ENCODE assay signal across 10 mouse cellular contexts in genomic region chr17:56030919-56031318, GRCm38 (mm10). TPM values are rescaled to one million over a fixed set of nuclear protein-coding genes. Genes with fewer than 3 reads are reported as not detected.
DNase-seq lines count a peak whose midpoint lies in the region; ATAC-seq and TF ChIP-seq lines count a peak whose summit lies in the region.
"Had no signal": no experiment of that assay in that cellular context is flagged by ENCODE, and none has a peak within 500 bp of the region (broad histone marks: within the 10 kb centered on the region; RNA-seq: fewer than 3 reads in every experiment).

No protein-coding gene starts in this region.

- H3K27ac ChIP-seq in cerebellum, adult 2 months (ENCODE audit: insufficient read depth, low read length), result peak overlapping the region; percentile 56
- H3K27ac ChIP-seq in testis, adult 2 months (ENCODE audit: control insufficient read depth, insufficient read depth, low read depth, low read length), result peak overlapping the region; percentile 58; the same call in 1 of the 2 replicates
- no peak overlapping the region for H3K27ac ChIP-seq in midbrain, embryonic 11.5 days (ENCODE audit: low read depth, low read length)
- H3K27ac ChIP-seq: neural tube, embryonic 13.5 days had no signal

- peaks cover 68% of the 10 kb centered on the region for H3K4me1 ChIP-seq in cerebellum, adult 2 months (ENCODE audit: control insufficient read depth, insufficient read depth, low read length)
- peaks cover 20% of the 10 kb centered on the region for H3K4me1 ChIP-seq in testis, adult 2 months (ENCODE audit: control insufficient read depth, insufficient read depth, low read length)
- H3K4me1 ChIP-seq in midbrain, embryonic 11.5 days (ENCODE audit: control insufficient read depth, insufficient read depth, low read length), result peaks cover 9% of the 10 kb centered on the region

- no peak overlapping the region for H3K9ac ChIP-seq in midbrain, embryonic 11.5 days (ENCODE audit: low read length)

- no peaks in the 10 kb centered on the region for H3K9me3 ChIP-seq in midbrain, embryonic 11.5 days (ENCODE audit: control insufficient read depth, low read length)
- H3K9me3 ChIP-seq: neural tube, embryonic 13.5 days had no signal

- WGBS in cerebellum, adult 2 months, result 9% methylated on average over 5 of the region's 5 CpGs
- WGBS in midbrain, embryonic 11.5 days, result 75% methylated on average over 5 of the region's 5 CpGs

- ATAC-seq in midbrain, embryonic 11.5 days (ENCODE audit: low FRiP score), result no peak

- peaks cover 3% of the 10 kb centered on the region for H3K36me3 ChIP-seq in testis, adult 2 months (ENCODE audit: control insufficient read depth, insufficient read depth, low read length)
- no peaks in the 10 kb centered on the region; the same call in 1 of the 2 replicates for H3K36me3 ChIP-seq in midbrain, embryonic 11.5 days (ENCODE audit: control insufficient read depth, insufficient read depth, low read length)

- TF ChIP-seq POLR2A in cerebellum, adult 2 months (IDR thresholded peaks at IDR 0.05; ENCODE audit: borderline replicate concordance, insufficient read depth, low read length), result no peak
- TF ChIP-seq POLR2A in testis, adult 2 months (IDR thresholded peaks at IDR 0.05; ENCODE audit: control insufficient read depth, low read depth, low read length), result no peak

- H3K27me3 ChIP-seq in cerebellum, adult 2 months (ENCODE audit: control insufficient read depth, insufficient read depth, low read length), result no peaks in the 10 kb centered on the region
- H3K27me3 ChIP-seq in testis, adult 2 months (ENCODE audit: control insufficient read depth, insufficient read depth, low read length), result no peaks in the 10 kb centered on the region
- H3K27me3 ChIP-seq in midbrain, embryonic 11.5 days (ENCODE audit: control insufficient read depth, insufficient read depth, low read length), result no peaks in the 10 kb centered on the region
- H3K27me3 ChIP-seq: neural tube, embryonic 13.5 days had no signal

- H3K4me2 ChIP-seq in midbrain, embryonic 11.5 days, result no peak overlapping the region
- H3K4me2 ChIP-seq: neural tube, embryonic 13.5 days had no signal

- H3K4me3 ChIP-seq in cerebellum, adult 2 months (replicated peaks; ENCODE audit: insufficient read depth, low read depth, low read length), result no peak overlapping the region
- no peak overlapping the region for H3K4me3 ChIP-seq in testis, adult 2 months (ENCODE audit: control insufficient read depth, low read depth, low read length)
- no peak overlapping the region for H3K4me3 ChIP-seq in midbrain, embryonic 11.5 days (ENCODE audit: low read depth, low read length)
- H3K4me3 ChIP-seq: erythroblast, embryonic 14.5 days; neural tube, embryonic 13.5 days had no signal

- TF ChIP-seq CTCF in cerebellum, adult 2 months (IDR thresholded peaks at IDR 0.05; ENCODE audit: borderline replicate concordance, insufficient read depth, low read depth, low read length), result no peak; the same call in 1 of the 2 replicates
- no peak for TF ChIP-seq CTCF in testis, adult 2 months (IDR thresholded peaks at IDR 0.05; ENCODE audit: control insufficient read depth, insufficient read depth, insufficient replicate concordance, low read depth, low read length)

- peak in 1 of 2 experiments; percentile 45 for DNase-seq in cerebellum, adult 2 months
- no peak for DNase-seq in cerebellum, postnatal 4 days (ENCODE audit: low spot score in 2 of 2)
- DNase-seq in testis, postnatal 14 days (ENCODE audit: low spot score), result no peak
- DNase-seq in kidney, postnatal 10 days, result peak; percentile 79
- peak; percentile 35 for DNase-seq in naive thymus-derived CD4-positive, alpha-beta T cell, adult 2 months (ENCODE audit: low read depth)
- no peak for DNase-seq in ovary, postnatal 14 days (ENCODE audit: low spot score)
- no peak for DNase-seq in midbrain, embryonic 11.5 days (ENCODE audit: low spot score, missing footprints)

RNA-seq across cellular contexts. Expression of gene Sh3gl1, which starts 5.5 kb away (rescaled TPM):
- polyA plus RNA-seq in cerebellum, adult 2 months (2012; rRNA removed), result 69.5 and 82.5 TPM in 2 replicates
- polyA plus RNA-seq in testis, adult 2 months (2012; rRNA removed), result 91.9 and 105 TPM in 2 replicates
- 106 and 118 TPM in 2 replicates for polyA plus RNA-seq in midbrain, embryonic 11.5 days (2014; fragmentation: Nextera tagmentation; extraction: Ambion mirVana)

RNA-seq across cellular contexts. Expression of gene Chaf1a, which starts 9.3 kb away (rescaled TPM):
- 2.9 and 3.3 TPM in 2 replicates for polyA plus RNA-seq in cerebellum, adult 2 months (2012; rRNA removed)
- polyA plus RNA-seq in testis, adult 2 months (2012; rRNA removed), result 70.3 and 71.8 TPM in 2 replicates
- 20.7 and 24.7 TPM in 2 replicates for polyA plus RNA-seq in midbrain, embryonic 11.5 days (2014; fragmentation: Nextera tagmentation; extraction: Ambion mirVana)

RNA-seq across cellular contexts. Expression of gene Mpnd, which starts 25.4 kb away (rescaled TPM):
- 183 and 193 TPM in 2 replicates for polyA plus RNA-seq in cerebellum, adult 2 months (2012; rRNA removed)
- 12.7 and 13.1 TPM in 2 replicates for polyA plus RNA-seq in testis, adult 2 months (2012; rRNA removed)
- polyA plus RNA-seq in midbrain, embryonic 11.5 days (2014; fragmentation: Nextera tagmentation; extraction: Ambion mirVana), result 146 and 158 TPM in 2 replicates

RNA-seq across cellular contexts. Expression of gene Stap2, which starts 25.5 kb away (rescaled TPM):
- 51.8 and 64.1 TPM in 2 replicates for polyA plus RNA-seq in cerebellum, adult 2 months (2012; rRNA removed)
- 18.4 and 19.1 TPM in 2 replicates for polyA plus RNA-seq in testis, adult 2 months (2012; rRNA removed)
- 3.6 and 4.5 TPM in 2 replicates for polyA plus RNA-seq in midbrain, embryonic 11.5 days (2014; fragmentation: Nextera tagmentation; extraction: Ambion mirVana)
- polyA plus RNA-seq: erythroblast, embryonic 14.5 days had no signal

RNA-seq across cellular contexts. Expression of gene Ubxn6, which starts 43.9 kb away (rescaled TPM):
- 114 TPM in 2 replicates for polyA plus RNA-seq in cerebellum, adult 2 months (2012; rRNA removed)
- polyA plus RNA-seq in testis, adult 2 months (2012; rRNA removed), result 646 and 694 TPM in 2 replicates
- 43.2 and 48.4 TPM in 2 replicates for polyA plus RNA-seq in midbrain, embryonic 11.5 days (2014; fragmentation: Nextera tagmentation; extraction: Ambion mirVana)

Comparison
In these comparisons a context has a peak if more than half of its experiments do, and no peak if none do; other contexts are left out.
1. DNase-seq: peak in kidney, postnatal 10 days (single experiment) and naive thymus-derived CD4-positive, alpha-beta T cell, adult 2 months (single experiment); none in cerebellum, postnatal 4 days (0 of 2), testis, postnatal 14 days (single experiment), ovary, postnatal 14 days (single experiment) and midbrain, embryonic 11.5 days (single experiment).
2. RNA of gene Mpnd, which starts 25.4 kb away (polyA plus RNA-seq): 183 to 193 TPM in cerebellum, adult 2 months and 146 to 158 TPM in midbrain, embryonic 11.5 days; 12.7 to 13.1 TPM in testis, adult 2 months; every median in the first group is over 10 times any median in the second.